8 mouse cellular contexts compared by ENCODE assay signal in the genomic region with DNA sequence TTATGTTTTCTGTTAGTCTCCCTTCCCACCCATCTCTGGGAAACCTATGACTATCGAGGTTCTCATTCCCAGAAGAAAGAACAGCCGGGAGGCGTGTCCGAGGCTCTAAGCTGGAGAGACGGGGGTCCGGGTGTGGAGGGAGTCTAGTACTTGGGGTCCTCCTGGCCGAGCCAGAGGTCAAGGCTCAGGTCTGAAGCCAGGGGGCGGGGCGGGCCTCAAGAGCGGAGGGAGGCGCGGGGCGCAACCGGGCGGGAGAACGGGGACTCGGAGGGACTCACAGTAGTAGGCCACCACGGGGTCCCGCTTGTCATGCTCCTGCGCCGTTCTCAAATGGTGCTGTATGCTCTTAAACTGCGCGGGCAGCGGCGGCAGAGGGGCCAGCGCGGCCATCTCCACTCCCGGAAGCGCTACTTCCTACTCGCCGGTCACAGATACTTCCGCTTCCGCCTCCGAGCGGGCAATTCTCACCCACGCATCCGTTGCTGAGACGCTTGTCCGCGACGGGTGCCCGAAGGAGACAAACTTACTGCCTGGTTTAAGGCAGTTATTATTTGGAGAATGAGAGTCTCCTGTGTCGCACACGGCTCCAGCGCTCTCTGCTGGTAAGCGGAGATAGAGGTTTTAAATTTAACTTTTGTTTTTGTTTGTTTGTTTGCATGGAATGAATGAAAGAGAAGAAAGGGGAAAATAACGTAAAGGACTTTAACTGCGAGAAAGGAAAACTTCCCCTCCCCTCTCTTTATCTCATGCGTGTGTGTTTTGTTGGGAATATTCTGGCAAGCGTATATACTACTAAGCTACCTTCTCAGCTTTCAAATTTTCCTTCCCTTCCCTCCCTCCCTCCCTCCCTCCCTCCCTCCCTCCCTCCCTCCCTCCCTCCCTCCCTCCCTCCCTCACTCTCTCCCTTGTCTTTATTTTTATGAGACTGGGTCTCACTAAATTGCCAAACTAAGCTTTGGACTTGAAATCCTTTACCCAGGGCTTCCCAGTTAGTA. TPM values are rescaled to one million over a fixed set of nuclear protein-coding genes. Genes with fewer than 3 reads are reported as not detected.
DNase-seq lines count a peak whose midpoint lies in the region; ATAC-seq and TF ChIP-seq lines count a peak whose summit lies in the region.

A gene (minus strand): TSS at position 489 of the 995 bp plus-strand sequence.
A gene (plus strand): TSS at position 520 of the 995 bp plus-strand sequence.

- peak within 1 kb of the TSS; percentile 91 to 98 for H3K4me3 ChIP-seq in MEL (ENCODE audit: control insufficient read depth in 1 of 2, insufficient read depth in 1 of 2, low read depth in 2 of 2, low read length in 2 of 2)
- H3K4me3 ChIP-seq in cerebellum, adult 2 months (replicated peaks; ENCODE audit: insufficient read depth, low read depth, low read length): peak within 1 kb of the TSS; percentile 62
- peak within 1 kb of the TSS; percentile 82 for H3K4me3 ChIP-seq in forebrain, postnatal 0 days (ENCODE audit: low read depth, low read length)
- peak within 1 kb of the TSS; percentile 93 for H3K4me3 ChIP-seq in lung, embryonic 15.5 days

- ATAC-seq in forebrain, postnatal 0 days: peak; percentile 99
- ATAC-seq in lung, embryonic 15.5 days (ENCODE audit: borderline replicate concordance, extremely low read depth, low FRiP score, low TSS enrichment): peak; percentile 97

- H3K4me1 ChIP-seq in MEL (ENCODE audit: control insufficient read depth in 1 of 2, insufficient read depth in 2 of 2, low read length in 2 of 2): peaks cover 0 to 5% of the 10 kb centered on the region in 2 experiments; a peak in 3 of 4 replicates
- no peaks in the 10 kb centered on the region for H3K4me1 ChIP-seq in cerebellum, adult 2 months (ENCODE audit: control insufficient read depth, insufficient read depth, low read length)
- peaks cover 9% of the 10 kb centered on the region for H3K4me1 ChIP-seq in forebrain, postnatal 0 days (ENCODE audit: insufficient read depth)
- H3K4me1 ChIP-seq in lung, embryonic 15.5 days: peaks cover 15% of the 10 kb centered on the region

- H3K27me3 ChIP-seq in MEL (ENCODE audit: control insufficient read depth in 1 of 2, insufficient read depth in 2 of 2, low read length in 2 of 2): no peaks in the 10 kb centered on the region
- no peaks in the 10 kb centered on the region for H3K27me3 ChIP-seq in cerebellum, adult 2 months (ENCODE audit: control insufficient read depth, insufficient read depth, low read length)
- H3K27me3 ChIP-seq in forebrain, postnatal 0 days (ENCODE audit: insufficient read depth, low read length): no peaks in the 10 kb centered on the region
- H3K27me3 ChIP-seq in lung, embryonic 15.5 days: no peaks in the 10 kb centered on the region

- peaks cover 0 to 11% of the 10 kb centered on the region in 2 experiments; a peak in 2 of 4 replicates for H3K36me3 ChIP-seq in MEL (ENCODE audit: control insufficient read depth in 1 of 2, insufficient read depth in 2 of 2, low read length in 2 of 2)
- H3K36me3 ChIP-seq in forebrain, postnatal 0 days (ENCODE audit: insufficient read depth): no peaks in the 10 kb centered on the region
- H3K36me3 ChIP-seq in lung, embryonic 15.5 days: no peaks in the 10 kb centered on the region

- peak; percentile 27 to 69; a peak in 2 of 4 replicates for TF ChIP-seq POLR2A in MEL (IDR thresholded peaks at IDR 0.05; ENCODE audit: control insufficient read depth in 1 of 2, insufficient read depth in 1 of 2, low read depth in 1 of 2, low read length in 2 of 2, poor library complexity in 1 of 2)
- peak; percentile 57; the same call in 1 of the 2 replicates for TF ChIP-seq POLR2A in cerebellum, adult 2 months (IDR thresholded peaks at IDR 0.05; ENCODE audit: borderline replicate concordance, insufficient read depth, low read length)

- under 1% methylated on average over 50 of the region's 50 CpGs for WGBS in cerebellum, adult 2 months
- under 1% methylated on average over 38 of the region's 50 CpGs for WGBS in forebrain, postnatal 0 days
- WGBS in lung, embryonic 15.5 days: 1% methylated on average over 50 of the region's 50 CpGs

- peak; percentile 96 for DNase-seq in MEL (ENCODE audit: low read depth, low spot score)
- DNase-seq in cerebellum, adult 2 months: peak; percentile 99
- DNase-seq in forebrain, postnatal 0 days: peak; percentile 98
- peak; percentile 98 for DNase-seq in heart, postnatal 4 days
- DNase-seq in layer of hippocampus, adult 8-10 months (ENCODE audit: low spot score in 2 of 2): peak; percentile 98 to 99
- DNase-seq in ovary, adult 18-20 months (ENCODE audit: low spot score): peak; percentile 95
- DNase-seq in thymus, postnatal 0 days (ENCODE audit: low spot score): peak; percentile 96

- peak; percentile 35 to 83 (median 60) for TF ChIP-seq CTCF in MEL (IDR thresholded peaks at IDR 0.05 in 2 of 3, conservative IDR thresholded peaks at IDR 0.05 in 1 of 3; ENCODE audit: control insufficient read depth in 1 of 3, insufficient read depth in 1 of 3, low read depth in 2 of 3, low read length in 3 of 3, poor library complexity in 1 of 3, severe bottlenecking in 1 of 3)
- peak; percentile 67 for TF ChIP-seq CTCF in cerebellum, adult 2 months (IDR thresholded peaks at IDR 0.05; ENCODE audit: borderline replicate concordance, insufficient read depth, low read depth, low read length)
- peak; percentile 88 for TF ChIP-seq CTCF in forebrain, postnatal 0 days (IDR thresholded peaks at IDR 0.05; ENCODE audit: low read depth)

- TF ChIP-seq RAD21 in MEL (IDR thresholded peaks at IDR 0.05; ENCODE audit: low read depth, low read length): peak; percentile 78

- H3K79me2 ChIP-seq in MEL (ENCODE audit: control insufficient read depth, insufficient read depth, low read length, poor library complexity): peaks cover 23% of the 10 kb centered on the region

- TF ChIP-seq EP300 in MEL (IDR thresholded peaks at IDR 0.05; ENCODE audit: low read depth in 1 of 2, low read length in 2 of 2): peak in 1 of 2 experiments; percentile 71; a peak in 2 of 4 replicates

- no peaks in the 10 kb centered on the region for H3K9me3 ChIP-seq in MEL (replicated peaks; ENCODE audit: insufficient read depth, low read length)
- H3K9me3 ChIP-seq in forebrain, postnatal 0 days (ENCODE audit: low read length): no peaks in the 10 kb centered on the region
- H3K9me3 ChIP-seq in lung, embryonic 15.5 days: no peaks in the 10 kb centered on the region

- H3K9ac ChIP-seq in MEL (ENCODE audit: control insufficient read depth, low read depth, low read length, poor library complexity, severe bottlenecking): peak within 1 kb of the TSS; percentile 80
- peak within 1 kb of the TSS; percentile 73 for H3K9ac ChIP-seq in forebrain, postnatal 0 days
- peak within 1 kb of the TSS; percentile 72 for H3K9ac ChIP-seq in lung, embryonic 15.5 days

- H3K27ac ChIP-seq in MEL (ENCODE audit: control insufficient read depth, low read depth, low read length): peak within 1 kb of the TSS; percentile 30
- H3K27ac ChIP-seq in cerebellum, adult 2 months (ENCODE audit: insufficient read depth, low read length): no peak within 1 kb of the TSS
- peak within 1 kb of the TSS; percentile 82 for H3K27ac ChIP-seq in forebrain, postnatal 0 days (ENCODE audit: low read depth, low read length)
- H3K27ac ChIP-seq in lung, embryonic 15.5 days: peak within 1 kb of the TSS; percentile 62

- H3K4me2 ChIP-seq in forebrain, postnatal 0 days (ENCODE audit: low read depth): peak within 1 kb of the TSS; percentile 50
- peak within 1 kb of the TSS; percentile 53 for H3K4me2 ChIP-seq in lung, embryonic 15.5 days

TF ChIP-seq in MEL, 35 proteins besides CTCF, POLR2A, EP300 and RAD21 (continues in another document):
- peak; percentile 62 for TF ChIP-seq MAX (IDR thresholded peaks at IDR 0.05; ENCODE audit: low read length)
- no peak for TF ChIP-seq MAFK (IDR thresholded peaks at IDR 0.05; ENCODE audit: borderline replicate concordance, low read depth, low read length)
- peak; percentile 55 for TF ChIP-seq NELFE (IDR thresholded peaks at IDR 0.05; ENCODE audit: low read depth, low read length)
- 0 out of 2 replicates have a peak, but pooled peaks have one; percentile 40 for TF ChIP-seq NRF1 (IDR thresholded peaks at IDR 0.05; ENCODE audit: insufficient read depth, low read depth, low read length, poor library complexity, severe bottlenecking)
- TF ChIP-seq ZKSCAN1 (IDR thresholded peaks at IDR 0.05; ENCODE audit: low read depth, low read length): no peak
- TF ChIP-seq MAZ (IDR thresholded peaks at IDR 0.05; ENCODE audit: low read depth, low read length): peak; percentile 82
- TF ChIP-seq ZNF384 (IDR thresholded peaks at IDR 0.05; ENCODE audit: low read depth, low read length): peak; percentile 67; the same call in 1 of the 2 replicates
- TF ChIP-seq SIN3A (IDR thresholded peaks at IDR 0.05; ENCODE audit: low read length): peak; percentile 98
- TF ChIP-seq CHD2 (IDR thresholded peaks at IDR 0.05; ENCODE audit: low read length): peak; percentile 12; the same call in 1 of the 2 replicates
- TF ChIP-seq KAT2A (conservative IDR thresholded peaks at IDR 0.05; ENCODE audit: low read depth, low read length): peak; percentile 68

RNA-seq across cellular contexts. Expression of the first gene that starts in this region (rescaled TPM):
- total RNA-seq in MEL (2012; rRNA removed): 50.9 and 51.9 TPM in 2 replicates
- polyA plus RNA-seq in MEL (2012; ENCODE audit: insufficient read depth in 1 of 2, insufficient read length in 2 of 2, low read depth in 1 of 2, low replicate concordance in 2 of 2, missing spikeins in 1 of 2): 10 to 100 TPM in 1 of 2 experiments, not detected in 1; 96.5 TPM
- 88.1 and 101 TPM in 2 replicates for polyA plus RNA-seq in cerebellum, adult 2 months (2012; rRNA removed)
- 110 and 128 TPM in 2 replicates for total RNA-seq in forebrain, postnatal 0 days (2014; rRNA removed)
- 187 and 197 TPM in 2 replicates for polyA plus RNA-seq in forebrain, postnatal 0 days (2015; fragmentation: Nextera tagmentation; extraction: Ambion mirVana)
- total RNA-seq in heart, postnatal 4 days (2021): 10 to 100 TPM; 45.4 to 47.6 TPM
- total RNA-seq in layer of hippocampus, adult 8-10 months (2022): 10 to 100 TPM; 54.8 to 65.4 (median 58.5) TPM
- 98.1 and 99.1 TPM in 2 replicates for polyA plus RNA-seq in lung, embryonic 15.5 days (2015; fragmentation: Nextera tagmentation; extraction: Ambion mirVana)
- polyA plus RNA-seq in thymus, postnatal 0 days (2015; fragmentation: Nextera tagmentation; extraction: Ambion mirVana): 145 and 154 TPM in 2 replicates

RNA-seq across cellular contexts. Expression of the second gene that starts in this region (rescaled TPM):
- 0.12 and 0.36 TPM in 2 replicates for total RNA-seq in MEL (2012; rRNA removed)
- polyA plus RNA-seq in MEL (2012; ENCODE audit: insufficient read depth in 1 of 2, insufficient read length in 2 of 2, low read depth in 1 of 2, low replicate concordance in 2 of 2, missing spikeins in 1 of 2): 1 to 10 TPM in 1 of 2 experiments, not detected in 1; 1.1 TPM
- 1.4 and 1.7 TPM in 2 replicates for polyA plus RNA-seq in cerebellum, adult 2 months (2012; rRNA removed)
- 4.3 and 6.9 TPM in 2 replicates for total RNA-seq in forebrain, postnatal 0 days (2014; rRNA removed)
- polyA plus RNA-seq in forebrain, postnatal 0 days (2015; fragmentation: Nextera tagmentation; extraction: Ambion mirVana): 2.7 and 3.9 TPM in 2 replicates
- under 1 TPM in 1 of 2 experiments, not detected in 1; 0.41 TPM for total RNA-seq in heart, postnatal 4 days (2021)
- total RNA-seq in layer of hippocampus, adult 8-10 months (2022): 1 to 10 TPM; 1.9 to 5.0 (median 3.3) TPM
- polyA plus RNA-seq in lung, embryonic 15.5 days (2015; fragmentation: Nextera tagmentation; extraction: Ambion mirVana): 0.39 and 0.74 TPM in 2 replicates
- 0.08 and 0.10 TPM in 2 replicates for polyA plus RNA-seq in thymus, postnatal 0 days (2015; fragmentation: Nextera tagmentation; extraction: Ambion mirVana)
